Comparison of ENCODE assay signal across 22 mouse cellular contexts in genomic region chr13:99554466-99554865, GRCm38 (mm10). TPM values are rescaled to one million over a fixed set of nuclear protein-coding genes. Genes with fewer than 3 reads are reported as not detected.
DNase-seq lines count a peak whose midpoint lies in the region; ATAC-seq and TF ChIP-seq lines count a peak whose summit lies in the region.
"Had no signal": no experiment of that assay in that cellular context is flagged by ENCODE, and none has a peak within 500 bp of the region (broad histone marks: within the 10 kb centered on the region; RNA-seq: fewer than 3 reads in every experiment).

No protein-coding gene starts in this region.

- WGBS in cerebellum, adult 2 months, result 15% methylated on average over 6 of the region's 6 CpGs
- 86% methylated on average over 6 of the region's 6 CpGs for WGBS in kidney, embryonic 16.5 days

- no peak overlapping the region for H3K4me3 ChIP-seq in cerebellum, adult 2 months (replicated peaks; ENCODE audit: insufficient read depth, low read depth, low read length)
- H3K4me3 ChIP-seq in kidney, embryonic 16.5 days (ENCODE audit: low read length), result no peak overlapping the region
- H3K4me3 ChIP-seq: embryonic facial prominence, embryonic 12.5 days; forebrain, embryonic 13.5 days; heart, embryonic 10.5 days; hindbrain, embryonic 13.5 days had no signal

- H3K27me3 ChIP-seq in cerebellum, adult 2 months (ENCODE audit: control insufficient read depth, insufficient read depth, low read length), result no peaks in the 10 kb centered on the region
- H3K27me3 ChIP-seq in kidney, embryonic 16.5 days (ENCODE audit: insufficient read depth, low read length), result no peaks in the 10 kb centered on the region
- H3K27me3 ChIP-seq: embryonic facial prominence, embryonic 12.5 days; forebrain, embryonic 13.5 days; hindbrain, embryonic 13.5 days; Patski had no signal

- no peak overlapping the region for H3K4me2 ChIP-seq in kidney, embryonic 16.5 days (replicated peaks; ENCODE audit: low read depth, low read length)
- H3K4me2 ChIP-seq: embryonic facial prominence, embryonic 12.5 days; forebrain, embryonic 13.5 days; hindbrain, embryonic 13.5 days had no signal

- ATAC-seq in cerebellum, adult (ENCODE audit: insufficient number of reproducible peaks, low FRiP score, low TSS enrichment), result peak; percentile 90
- no peak for ATAC-seq in kidney, embryonic 16.5 days (ENCODE audit: low FRiP score, low TSS enrichment)
- ATAC-seq: Patski had no signal

- 0 out of 2 replicates have a peak overlapping the region, but pooled peaks have one; percentile 15 for H3K27ac ChIP-seq in cerebellum, adult 2 months (ENCODE audit: insufficient read depth, low read length)
- no peak overlapping the region for H3K27ac ChIP-seq in kidney, embryonic 16.5 days (ENCODE audit: low read length)
- H3K27ac ChIP-seq: embryonic facial prominence, embryonic 12.5 days; forebrain, embryonic 13.5 days; heart, embryonic 10.5 days; hindbrain, embryonic 13.5 days; hindbrain, postnatal 0 days had no signal

- TF ChIP-seq CTCF in cerebellum, adult 2 months (IDR thresholded peaks at IDR 0.05; ENCODE audit: borderline replicate concordance, insufficient read depth, low read depth, low read length), result no peak

- H3K36me3 ChIP-seq in kidney, embryonic 16.5 days (ENCODE audit: insufficient read depth, low read length), result no peaks in the 10 kb centered on the region
- H3K36me3 ChIP-seq: embryonic facial prominence, embryonic 12.5 days; heart, embryonic 10.5 days; hindbrain, embryonic 13.5 days had no signal

- TF ChIP-seq POLR2A in cerebellum, adult 2 months (IDR thresholded peaks at IDR 0.05; ENCODE audit: borderline replicate concordance, insufficient read depth, low read length), result no peak

- no peaks in the 10 kb centered on the region for H3K9me3 ChIP-seq in kidney, embryonic 16.5 days (ENCODE audit: low read length)
- H3K9me3 ChIP-seq: embryonic facial prominence, embryonic 12.5 days; forebrain, embryonic 13.5 days; heart, embryonic 10.5 days; hindbrain, embryonic 13.5 days had no signal

- H3K4me1 ChIP-seq in cerebellum, adult 2 months (ENCODE audit: control insufficient read depth, insufficient read depth, low read length), result peaks cover 17% of the 10 kb centered on the region
- H3K4me1 ChIP-seq in kidney, embryonic 16.5 days (ENCODE audit: insufficient read depth, low read length), result peaks cover 8% of the 10 kb centered on the region

- DNase-seq in cerebellum, postnatal 4 days (ENCODE audit: low spot score in 2 of 2), result no peak
- DNase-seq in brain, adult 2 months (ENCODE audit: low read depth, low spot score), result peak; percentile 97
- DNase-seq in cerebellum, adult 2 months, result peak; percentile 92 to 97
- DNase-seq in cerebellum, postnatal 10 days, result peak; percentile 82 to 85
- DNase-seq in adrenal gland, adult (ENCODE audit: inconsistent age in 2 of 2, low spot score in 1 of 2), result no peak
- DNase-seq in lung, postnatal 36 days, result no peak
- DNase-seq: adrenal gland, adult 8-10 months; adrenal gland, postnatal 36 days; B cell, adult 2 months; gastrocnemius, postnatal 36 days; heart, adult 18-20 months; heart, postnatal 10 days; kidney, adult 11 months; kidney, adult 9 months had no signal

- no peak overlapping the region for H3K9ac ChIP-seq in kidney, embryonic 16.5 days (replicated peaks; ENCODE audit: low read length)
- H3K9ac ChIP-seq: embryonic facial prominence, embryonic 12.5 days; forebrain, embryonic 13.5 days; hindbrain, embryonic 13.5 days had no signal

RNA-seq across cellular contexts. Expression of gene Map1b, which starts 38.1 kb away (rescaled TPM):
- polyA plus RNA-seq in cerebellum, adult 2 months (2012; rRNA removed), result 155 and 166 TPM in 2 replicates
- 48.2 and 58.4 TPM in 2 replicates for polyA plus RNA-seq in kidney, embryonic 16.5 days (2015; fragmentation: Nextera tagmentation; extraction: Ambion mirVana)

Comparison
In these comparisons a context has a peak if more than half of its experiments do, and no peak if none do; other contexts are left out.
1. DNase-seq: peak in brain, adult 2 months (single experiment), cerebellum, adult 2 months (2 of 2) and cerebellum, postnatal 10 days (2 of 2); none in cerebellum, postnatal 4 days (0 of 2), adrenal gland, adult (0 of 2) and lung, postnatal 36 days (single experiment).